Comparison of ENCODE assay signal across 18 mouse cellular contexts in genomic region chr14:43268521-43269084, GRCm38 (mm10). TPM values are rescaled to one million over a fixed set of nuclear protein-coding genes. Genes with fewer than 3 reads are reported as not detected.
"Had no signal": no experiment of that assay in that cellular context is flagged by ENCODE, and none has a peak within 500 bp of the region (broad histone marks: within the 10 kb centered on the region; RNA-seq: fewer than 3 reads in every experiment).

No protein-coding gene starts in this region.

RNA-seq across cellular contexts. Expression of gene Gm9732, which starts 6.2 kb away (rescaled TPM):
- total RNA-seq: megakaryocyte progenitor cell, adult 5-6 weeks; midbrain, postnatal 0 days; monocyte, adult 5-6 weeks; neutrophil, adult 5-6 weeks had no signal
- polyA plus RNA-seq: liver, postnatal 0 days; lung, adult 2 months; lung, embryonic 15.5 days; lung, postnatal 0 days; macrophage; midbrain, embryonic 11.5 days; midbrain, embryonic 13.5 days; midbrain, embryonic 15.5 days; midbrain, postnatal 0 days; neural tube, embryonic 12.5 days; small intestine, adult 2 months; stomach, embryonic 14.5 days; stomach, embryonic 16.5 days; thymus, postnatal 0 days had no signal

RNA-seq across cellular contexts. Expression of gene Gm8126, which starts 10.2 kb away (rescaled TPM):
- total RNA-seq: megakaryocyte progenitor cell, adult 5-6 weeks; midbrain, postnatal 0 days; monocyte, adult 5-6 weeks; neutrophil, adult 5-6 weeks had no signal
- polyA plus RNA-seq: liver, postnatal 0 days; lung, adult 2 months; lung, embryonic 15.5 days; lung, postnatal 0 days; macrophage; midbrain, embryonic 11.5 days; midbrain, embryonic 13.5 days; midbrain, embryonic 15.5 days; midbrain, postnatal 0 days; neural tube, embryonic 12.5 days; neural tube, embryonic 14.5 days; small intestine, adult 2 months; stomach, embryonic 14.5 days; stomach, embryonic 16.5 days had no signal

RNA-seq across cellular contexts. Expression of gene Gm8127, which starts 25.0 kb away (rescaled TPM):
- total RNA-seq: megakaryocyte progenitor cell, adult 5-6 weeks; midbrain, postnatal 0 days; monocyte, adult 5-6 weeks; neutrophil, adult 5-6 weeks had no signal
- polyA plus RNA-seq: liver, postnatal 0 days; lung, adult 2 months; lung, embryonic 15.5 days; lung, postnatal 0 days; macrophage; midbrain, embryonic 11.5 days; midbrain, embryonic 13.5 days; midbrain, embryonic 15.5 days; midbrain, postnatal 0 days; neural tube, embryonic 12.5 days; neural tube, embryonic 14.5 days; small intestine, adult 2 months; stomach, embryonic 14.5 days; stomach, embryonic 16.5 days; thymus, postnatal 0 days had no signal

RNA-seq across cellular contexts. Expression of gene Gm8122, which starts 33.5 kb away (rescaled TPM):
- total RNA-seq: megakaryocyte progenitor cell, adult 5-6 weeks; midbrain, postnatal 0 days; monocyte, adult 5-6 weeks; neutrophil, adult 5-6 weeks had no signal
- polyA plus RNA-seq: liver, postnatal 0 days; lung, adult 2 months; lung, embryonic 15.5 days; lung, postnatal 0 days; macrophage; midbrain, embryonic 11.5 days; midbrain, embryonic 13.5 days; midbrain, embryonic 15.5 days; midbrain, postnatal 0 days; neural tube, embryonic 12.5 days; neural tube, embryonic 14.5 days; small intestine, adult 2 months; stomach, embryonic 14.5 days; stomach, embryonic 16.5 days; thymus, postnatal 0 days had no signal
